Mouse (Mus musculus): ENCODE results near the gene 2900011O08Rik. TPM values are rescaled to one million over a fixed set of nuclear protein-coding genes. Genes with fewer than 3 reads are reported as not detected.
"Not testable (repeated sequence)": the region's sequence is repeated elsewhere in the genome, so short reads cannot be mapped to it uniquely, and the experiment has no call there.

2900011O08Rik gene
- polyA plus RNA-seq, 1 experiment, result 1.6 TPM

- TF ChIP-seq CTCF (IDR thresholded peaks at IDR 0.05; ENCODE audit: control insufficient read depth, insufficient read depth, low read length) (no peak), POLR2A (IDR thresholded peaks at IDR 0.05; ENCODE audit: borderline replicate concordance, control insufficient read depth, low read depth, low read length) (no peak)
- Histone ChIP-seq H3K27ac (ENCODE audit: control insufficient read depth, insufficient read depth, low read depth, low read length, poor library complexity) (no peak overlapping the region), H3K4me3 (replicated peaks; ENCODE audit: control insufficient read depth, low read depth, low read length) (no peak overlapping the region), H3K4me1 (ENCODE audit: control insufficient read depth, insufficient read depth, low read length) (no peaks in the 10 kb centered on the region)
- WGBS, result 8% methylated on average over 1 of the region's 1 CpGs
These were observed 24.4 kb upstream of the 2900011O08Rik start for GRCm38 (mm10) chr16:13962053-13962452.

- no peaks in the 10 kb centered on the region for H3K4me1 ChIP-seq (ENCODE audit: control insufficient read depth, insufficient read depth, low read length)
- TF ChIP-seq POLR2A (IDR thresholded peaks at IDR 0.05; ENCODE audit: borderline replicate concordance, control insufficient read depth, low read depth, low read length) (no peak), CTCF (IDR thresholded peaks at IDR 0.05; ENCODE audit: control insufficient read depth, insufficient read depth, low read length) (no peak)
- H3K27ac ChIP-seq (ENCODE audit: control insufficient read depth, insufficient read depth, low read depth, low read length, poor library complexity), result no peak overlapping the region
- WGBS, result 56% methylated on average over 1 of the region's 1 CpGs
- H3K4me3 ChIP-seq (replicated peaks; ENCODE audit: control insufficient read depth, low read depth, low read length), result no peak overlapping the region
These were observed 17.3 kb upstream of the 2900011O08Rik start for GRCm38 (mm10) chr16:13969096-13969495.

- 81% methylated on average over 8 of the region's 8 CpGs for WGBS
- Histone ChIP-seq H3K4me3 (replicated peaks; ENCODE audit: control insufficient read depth, low read depth, low read length) (no peak overlapping the region), H3K27ac (ENCODE audit: control insufficient read depth, insufficient read depth, low read depth, low read length, poor library complexity) (no peak overlapping the region), H3K4me1 (ENCODE audit: control insufficient read depth, insufficient read depth, low read length) (no peaks in the 10 kb centered on the region)
- TF ChIP-seq POLR2A (IDR thresholded peaks at IDR 0.05; ENCODE audit: borderline replicate concordance, control insufficient read depth, low read depth, low read length) (no peak), CTCF (IDR thresholded peaks at IDR 0.05; ENCODE audit: control insufficient read depth, insufficient read depth, low read length) (no peak)
These were observed 14.4 kb upstream of the 2900011O08Rik start for GRCm38 (mm10) chr16:13972051-13972450.

GRCm38 (mm10) chr16:13976358-13976896 lies 10.0 kb upstream of the 2900011O08Rik start:
- H3K27ac ChIP-seq (ENCODE audit: control insufficient read depth, insufficient read depth, low read depth, low read length, poor library complexity); H3K4me1 ChIP-seq (ENCODE audit: control insufficient read depth, insufficient read depth, low read length); H3K4me3 ChIP-seq (replicated peaks; ENCODE audit: control insufficient read depth, low read depth, low read length): not testable (repeated sequence)
- 92% methylated on average over 4 of the region's 4 CpGs for WGBS

GRCm38 (mm10) chr16:13977026-13977425 lies 9.4 kb upstream of the 2900011O08Rik start:
- not testable (repeated sequence) for H3K4me1 ChIP-seq (ENCODE audit: control insufficient read depth, insufficient read depth, low read length); H3K4me3 ChIP-seq (replicated peaks; ENCODE audit: control insufficient read depth, low read depth, low read length); H3K27ac ChIP-seq (ENCODE audit: control insufficient read depth, insufficient read depth, low read depth, low read length, poor library complexity)
- 78% methylated on average over 1 of the region's 1 CpGs for WGBS

- H3K4me3 ChIP-seq (replicated peaks; ENCODE audit: control insufficient read depth, low read depth, low read length); H3K27ac ChIP-seq (ENCODE audit: control insufficient read depth, insufficient read depth, low read depth, low read length, poor library complexity); H3K4me1 ChIP-seq (ENCODE audit: control insufficient read depth, insufficient read depth, low read length): not testable (repeated sequence)
- WGBS, result 75% methylated on average over 3 of the region's 3 CpGs
These were observed 4.7 kb upstream of the 2900011O08Rik start for GRCm38 (mm10) chr16:13981726-13982125.

GRCm38 (mm10) chr16:13983161-13983560 lies 3.2 kb upstream of the 2900011O08Rik start:
- H3K4me3 ChIP-seq (replicated peaks; ENCODE audit: control insufficient read depth, low read depth, low read length), result no peak overlapping the region

GRCm38 (mm10) chr16:13986197-13986573 lies 219 bp upstream of the 2900011O08Rik start:
- WGBS, result 59% methylated on average over 3 of the region's 3 CpGs
- H3K4me1 ChIP-seq (ENCODE audit: control insufficient read depth, insufficient read depth, low read length), result no peaks in the 10 kb centered on the region
- TF ChIP-seq POLR2A (IDR thresholded peaks at IDR 0.05; ENCODE audit: borderline replicate concordance, control insufficient read depth, low read depth, low read length), result no peak
- no peak for TF ChIP-seq CTCF (IDR thresholded peaks at IDR 0.05; ENCODE audit: control insufficient read depth, insufficient read depth, low read length)
- H3K4me3 ChIP-seq (replicated peaks; ENCODE audit: control insufficient read depth, low read depth, low read length), result no peak overlapping the region
- H3K27ac ChIP-seq (ENCODE audit: control insufficient read depth, insufficient read depth, low read depth, low read length, poor library complexity), result no peak overlapping the region

More at GRCm38 (mm10) chr16:13983161-13983560, 3.2 kb upstream of the 2900011O08Rik start:
- TF ChIP-seq POLR2A (IDR thresholded peaks at IDR 0.05; ENCODE audit: borderline replicate concordance, control insufficient read depth, low read depth, low read length) (no peak), CTCF (IDR thresholded peaks at IDR 0.05; ENCODE audit: control insufficient read depth, insufficient read depth, low read length) (no peak)
- Histone ChIP-seq H3K4me1 (ENCODE audit: control insufficient read depth, insufficient read depth, low read length) (no peaks in the 10 kb centered on the region), H3K27ac (ENCODE audit: control insufficient read depth, insufficient read depth, low read depth, low read length, poor library complexity) (no peak overlapping the region)
- 82% methylated on average over 5 of the region's 5 CpGs for WGBS

- no peak overlapping the region for H3K4me3 ChIP-seq (replicated peaks; ENCODE audit: control insufficient read depth, low read depth, low read length)
- WGBS, result 80% methylated on average over 11 of the region's 11 CpGs
- TF ChIP-seq POLR2A (IDR thresholded peaks at IDR 0.05; ENCODE audit: borderline replicate concordance, control insufficient read depth, low read depth, low read length), result no peak
- no peaks in the 10 kb centered on the region for H3K4me1 ChIP-seq (ENCODE audit: control insufficient read depth, insufficient read depth, low read length)
- H3K27ac ChIP-seq (ENCODE audit: control insufficient read depth, insufficient read depth, low read depth, low read length, poor library complexity), result no peak overlapping the region
These were observed 6.3 kb downstream of the 2900011O08Rik start for GRCm38 (mm10) chr16:13992518-13993248.
